Mouse (Mus musculus): ENCODE measurements at regions not wholly inside any gene's neighbourhood (a gene's known extent, or its start where the extent isn't known, plus 50 kb on each side); places are given as distances from the start of the nearest gene placed in this dataset.

DNA sequence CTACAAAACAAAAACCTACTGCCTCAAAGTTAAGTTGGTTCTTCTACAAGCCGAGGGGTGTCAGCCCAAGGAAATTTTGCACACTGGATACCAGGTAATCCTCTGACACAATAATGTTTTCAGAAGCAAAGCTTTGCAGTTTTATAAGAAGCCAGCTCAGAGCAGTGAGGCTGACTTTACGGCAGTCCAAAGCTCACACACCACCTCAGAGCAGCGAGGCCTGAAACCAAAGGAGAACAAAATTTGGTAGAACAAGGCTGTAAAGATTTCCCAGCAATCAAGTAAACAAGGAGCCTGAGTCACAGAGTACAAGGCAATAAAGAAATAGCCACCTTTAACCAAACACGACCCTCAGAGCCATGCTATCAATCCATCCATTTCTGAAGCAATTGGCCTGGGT lies 230.1 kb upstream of the Klf4 start:
- TF ChIP-seq POLR2A (IDR thresholded peaks at IDR 0.05; ENCODE audit: low read depth, low read length): no peak
- TF ChIP-seq MYC (IDR thresholded peaks at IDR 0.05; ENCODE audit: low read depth, low read length): no peak
- TF ChIP-seq EP300 (IDR thresholded peaks at IDR 0.05; ENCODE audit: low read length): no peak
- no peak for TF ChIP-seq ZNF384 (IDR thresholded peaks at IDR 0.05; ENCODE audit: low read depth, low read length)
- TF ChIP-seq BHLHE40 (IDR thresholded peaks at IDR 0.05; ENCODE audit: low read depth, low read length): no peak
- TF ChIP-seq MEF2A (IDR thresholded peaks at IDR 0.05; ENCODE audit: borderline replicate concordance, low read depth, low read length): no peak
- no peak for TF ChIP-seq IRF4 (IDR thresholded peaks at IDR 0.05; ENCODE audit: low read depth, low read length)
- TF ChIP-seq MAX (IDR thresholded peaks at IDR 0.05; ENCODE audit: low read length): no peak
- TF ChIP-seq TCF12 (IDR thresholded peaks at IDR 0.05; ENCODE audit: low read depth, low read length): no peak
- TF ChIP-seq CTCF (conservative IDR thresholded peaks at IDR 0.05 in 1 of 2, IDR thresholded peaks at IDR 0.05 in 1 of 2; ENCODE audit: low read depth in 2 of 2, low read length in 2 of 2): no peak

Data from CH12.LX (cell line).